Mouse (Mus musculus) adrenal gland, adult 2 months (tissue): Measurements from ENCODE around the gene Wdr91. TPM values are rescaled to one million over a fixed set of nuclear protein-coding genes. Genes with fewer than 3 reads are reported as not detected.
A peak's percentile ranks its signal among the peaks of the same experiment; 100 is the strongest.

Experiments
- DNase-seq: peaks from one replicate; pipeline ENCODE4 v3.0.0; 2021
- polyA plus RNA-seq: library from polyadenylated mRNA; depleted of rRNA; stranded (reverse); fragments of >200 nt; gene quantifications from 2 replicates; pipeline ENCODE4 v1.2.3, GENCODE M21; 2012
- total RNA-seq, 2 experiments: library from RNA; stranded (reverse); gene quantifications; 2 replicates each; pipeline ENCODE4 v1.2.3; 2021

Gene Wdr91
- total and polyA plus RNA-seq, 3 experiments: 10.5 to 17.0 (median 16.7) TPM

DNA sequence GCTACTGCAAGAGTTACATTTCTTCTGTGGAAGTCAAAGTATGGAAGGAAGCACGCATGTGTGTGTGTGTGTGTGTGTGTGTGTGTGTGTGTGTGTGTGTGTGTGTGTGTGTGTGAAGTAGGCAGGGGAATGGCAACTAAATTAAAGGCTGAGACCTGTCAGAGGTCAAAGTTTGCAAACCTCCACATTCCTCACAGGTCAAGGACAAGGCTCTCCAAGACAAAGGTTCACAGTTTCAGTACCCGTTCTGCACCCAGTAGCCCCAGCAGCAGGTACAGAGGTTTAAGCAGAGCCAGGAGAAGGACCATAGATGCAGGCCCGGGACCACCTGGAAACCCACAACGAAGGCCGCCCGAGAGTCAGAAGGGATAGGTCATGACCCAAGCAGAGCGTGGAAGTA lies 8.5 kb upstream of the Wdr91 start:
- DNase-seq: no peak

GRCm38 (mm10) chr6:34914462-34914861 lies 3.8 kb upstream of the Wdr91 start:
- no peak for DNase-seq

DNA sequence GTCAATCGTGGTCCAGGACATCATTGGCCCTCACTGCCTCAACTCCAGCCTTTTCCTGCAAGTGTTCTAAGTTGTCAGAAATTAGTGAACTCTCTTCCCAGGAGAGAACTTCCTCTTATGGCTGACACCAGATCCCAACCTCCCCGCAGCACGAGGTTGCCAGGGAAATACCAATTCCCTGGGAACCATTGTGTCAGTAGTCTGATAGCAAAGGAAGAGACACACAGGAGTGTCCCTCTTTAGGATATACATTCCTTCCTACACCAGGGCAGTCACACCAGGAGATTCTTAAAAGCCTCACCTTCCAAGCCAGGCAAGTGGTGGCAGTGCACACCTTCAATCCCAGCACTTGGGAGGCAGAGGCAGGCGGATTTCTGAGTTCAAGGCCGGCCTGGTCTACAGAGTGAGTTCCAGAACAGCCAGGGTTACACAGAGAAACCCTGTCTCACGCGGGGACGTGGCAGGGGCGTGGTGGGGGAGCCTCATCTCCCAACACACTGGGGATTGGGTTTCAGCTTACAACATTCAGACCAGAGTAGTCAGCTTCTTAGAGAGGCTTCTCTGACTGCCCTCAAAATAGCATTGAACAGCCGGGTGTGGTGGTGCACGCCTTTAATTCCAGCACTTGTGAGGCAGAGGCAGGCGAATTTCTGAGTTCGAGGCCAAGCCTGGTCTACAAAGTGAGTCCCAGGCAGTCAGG lies 2.8 kb upstream of the Wdr91 start:
- no peak for DNase-seq

GRCm38 (mm10) chr6:34909631-34910345 lies 888 bp downstream of the Wdr91 start:
- no peak for DNase-seq

- no peak for DNase-seq
These were observed 2.9 kb downstream of the Wdr91 start for GRCm38 (mm10) chr6:34907696-34908260.

DNA sequence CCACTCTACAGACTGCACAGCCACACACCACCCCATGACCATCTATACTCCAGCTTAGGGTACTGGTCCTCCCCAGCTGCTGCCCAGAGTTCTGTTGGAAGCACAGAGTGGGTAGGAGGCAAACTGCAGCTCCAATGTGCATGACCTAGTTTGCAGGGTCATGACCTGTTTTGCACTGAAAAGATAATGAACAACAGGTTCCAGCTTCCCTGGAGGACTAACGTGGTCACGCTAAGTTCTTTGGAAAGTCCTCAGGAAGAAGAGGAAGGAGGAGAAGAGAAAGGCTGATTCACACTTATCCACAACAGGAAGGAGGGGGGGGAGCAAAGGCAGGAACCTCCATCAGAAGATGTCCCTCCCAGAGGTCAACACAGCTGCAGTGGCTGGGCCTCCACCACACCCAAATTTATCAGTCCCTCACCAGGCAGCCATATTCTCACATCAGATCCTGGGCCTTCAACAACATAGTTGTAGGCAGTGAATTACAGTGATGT lies 3.5 kb downstream of the Wdr91 start:
- no peak for DNase-seq

GRCm38 (mm10) chr6:34906661-34907060 lies 4.0 kb downstream of the Wdr91 start:
- peak; percentile 32 for DNase-seq

DNA sequence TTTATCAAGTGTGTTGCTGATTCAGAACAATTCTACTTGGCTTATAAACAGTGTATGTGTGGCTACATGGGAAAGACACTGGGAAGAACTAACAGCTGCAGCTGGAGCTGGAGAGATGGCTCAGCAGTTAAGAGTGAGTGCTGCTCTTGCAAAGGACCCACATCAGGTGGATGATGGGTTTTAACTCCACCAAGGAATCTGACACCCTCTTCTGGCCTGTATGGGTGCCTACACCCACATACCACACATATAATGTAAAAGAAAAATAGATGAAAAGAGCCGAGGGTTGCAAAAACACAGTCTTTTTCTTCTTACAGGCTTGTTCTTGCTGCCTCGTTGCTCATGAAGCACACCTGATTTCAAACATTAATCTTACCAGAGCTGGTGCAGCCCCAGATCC lies 4.6 kb downstream of the Wdr91 start:
- DNase-seq: no peak

DNA sequence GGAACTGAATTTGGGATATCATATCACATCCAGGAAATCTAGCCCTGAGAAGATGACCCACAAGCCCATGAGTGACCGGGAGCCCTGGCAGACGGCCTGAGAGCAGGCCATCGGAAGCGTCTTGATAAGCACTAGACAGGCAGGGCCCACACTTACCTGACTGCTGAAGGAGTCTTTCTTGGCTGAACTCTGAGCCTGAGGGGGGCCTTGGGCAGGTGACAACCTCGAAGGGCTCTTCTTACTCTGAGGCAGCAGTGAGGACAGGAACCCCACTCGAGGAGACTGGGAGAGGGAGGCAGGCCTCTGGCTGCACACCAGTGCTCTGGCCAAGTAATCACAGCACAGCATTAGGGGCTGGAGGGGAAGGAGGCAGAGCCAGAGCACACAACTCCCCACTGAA lies 6.3 kb downstream of the Wdr91 start:
- DNase-seq: no peak

- no peak for DNase-seq
These were observed 6.8 kb downstream of the Wdr91 start for GRCm38 (mm10) chr6:34903851-34904250.

GRCm38 (mm10) chr6:34903441-34903840 lies 7.2 kb downstream of the Wdr91 start:
- no peak for DNase-seq

GRCm38 (mm10) chr6:34902578-34902977 lies 8.1 kb downstream of the Wdr91 start:
- no peak for DNase-seq

GRCm38 (mm10) chr6:34901911-34902444 lies 8.7 kb downstream of the Wdr91 start:
- DNase-seq: no peak

- DNase-seq: no peak
These were observed 9.7 kb downstream of the Wdr91 start for GRCm38 (mm10) chr6:34900990-34901389.

DNA sequence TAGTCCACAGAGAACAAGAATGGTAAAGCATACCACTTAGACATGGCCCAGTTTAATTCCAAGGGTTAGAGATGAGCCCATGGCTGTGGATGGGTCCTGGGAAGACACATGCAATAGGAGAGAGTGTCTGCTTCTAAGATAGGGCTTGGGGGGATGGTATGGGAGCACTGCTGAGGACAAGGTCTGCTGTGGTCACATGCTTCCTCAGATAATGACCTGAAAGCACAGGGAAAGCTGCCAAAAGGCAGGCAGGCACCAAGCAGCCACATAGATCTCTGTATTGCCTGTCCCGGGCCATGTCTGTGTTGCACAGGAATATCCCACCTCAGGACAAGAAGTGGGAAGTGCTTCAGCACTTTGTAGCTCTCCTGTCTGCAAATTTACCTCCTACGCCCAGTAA lies 11.5 kb downstream of the Wdr91 start:
- DNase-seq: peak; percentile 48

DNA sequence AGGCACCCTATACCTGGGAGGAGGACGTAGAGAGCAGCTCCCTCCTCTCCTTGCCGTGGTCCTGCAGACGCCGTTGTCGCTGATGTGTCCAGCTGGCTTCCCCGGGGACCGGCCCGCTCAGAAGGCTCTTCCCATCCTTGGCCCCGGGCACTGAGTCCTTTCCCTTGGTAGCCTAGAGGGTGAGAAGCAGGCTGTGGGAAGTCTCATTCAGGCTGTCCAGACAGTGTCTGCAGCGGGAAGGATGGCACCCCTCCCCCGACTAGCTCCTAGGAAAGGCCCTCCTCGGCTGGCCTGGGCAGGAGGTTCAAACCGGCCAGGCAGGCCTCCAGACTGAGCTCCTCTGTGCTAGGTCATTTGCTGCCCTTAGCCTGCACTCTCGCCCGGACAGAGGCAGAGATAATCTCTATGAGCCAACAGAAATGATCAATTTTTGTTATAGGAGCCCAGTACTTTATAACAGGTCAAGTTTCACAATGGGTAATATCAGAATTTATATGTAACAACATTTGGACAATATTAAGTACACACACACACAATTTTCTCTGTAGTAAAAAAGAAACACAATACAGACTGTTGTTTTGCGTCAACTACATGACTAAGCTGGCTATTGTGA lies 14.4 kb downstream of the Wdr91 start:
- no peak for DNase-seq

DNA sequence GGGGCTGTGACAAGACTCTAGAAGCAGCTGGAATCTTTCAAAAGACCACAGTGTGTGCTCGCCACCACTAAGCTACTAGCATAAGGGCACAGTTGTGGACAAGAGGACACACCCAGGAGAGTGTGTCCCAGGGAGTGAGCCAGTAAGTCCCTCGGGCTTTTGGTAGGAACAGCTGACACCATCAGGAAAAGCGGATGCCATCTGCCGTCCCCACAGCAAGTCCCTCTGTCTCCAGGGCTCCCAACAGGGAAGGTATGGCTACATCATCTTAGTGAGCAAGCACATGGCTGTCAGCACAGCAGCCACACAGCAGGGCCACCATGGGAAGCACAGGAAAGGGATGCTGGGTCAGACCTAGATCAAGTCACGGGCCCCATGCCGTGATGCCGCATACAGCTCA lies 15.1 kb downstream of the Wdr91 start:
- DNase-seq: no peak

DNA sequence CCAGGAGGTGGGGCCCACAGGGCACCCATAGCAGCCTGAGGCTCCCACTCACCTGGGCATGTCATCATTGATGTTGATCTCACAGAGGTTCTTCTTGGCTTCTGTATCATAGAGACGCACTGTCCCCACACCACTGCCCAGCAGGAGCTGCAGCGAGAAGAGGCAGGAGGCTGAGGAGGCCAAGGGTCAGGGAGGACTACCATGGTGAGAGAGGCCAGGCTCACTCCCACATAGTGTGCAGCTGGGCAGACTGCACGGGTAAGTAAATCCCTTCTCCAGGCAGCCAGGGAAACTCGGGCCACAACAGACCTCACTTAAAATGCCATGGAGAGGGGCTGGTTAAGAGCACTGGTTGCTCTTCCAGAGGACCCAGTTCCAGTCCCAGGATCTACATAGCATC lies 21.5 kb downstream of the Wdr91 start:
- DNase-seq: no peak

GRCm38 (mm10) chr6:34887131-34887850 lies 23.4 kb downstream of the Wdr91 start:
- no peak for DNase-seq

DNA sequence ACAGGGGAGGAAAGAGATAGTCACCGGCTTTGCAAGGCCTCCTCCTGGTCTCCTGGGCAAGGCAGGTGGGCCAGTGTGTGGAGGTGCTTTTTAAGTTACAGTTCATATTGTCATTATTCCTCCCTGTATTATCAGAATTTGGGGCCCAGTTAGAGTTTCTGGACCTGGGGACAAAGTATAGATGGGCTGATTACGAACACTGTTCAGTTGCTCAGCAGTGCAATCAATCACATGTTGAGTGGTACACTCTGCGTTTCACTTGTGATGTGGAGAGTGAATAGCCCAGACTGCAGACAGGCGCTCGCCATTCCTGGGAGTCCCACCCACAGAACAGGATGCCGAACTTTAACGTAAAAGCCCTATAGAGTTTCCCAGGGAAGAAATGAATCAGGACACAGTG lies 26.0 kb downstream of the Wdr91 start:
- no peak for DNase-seq

DNA sequence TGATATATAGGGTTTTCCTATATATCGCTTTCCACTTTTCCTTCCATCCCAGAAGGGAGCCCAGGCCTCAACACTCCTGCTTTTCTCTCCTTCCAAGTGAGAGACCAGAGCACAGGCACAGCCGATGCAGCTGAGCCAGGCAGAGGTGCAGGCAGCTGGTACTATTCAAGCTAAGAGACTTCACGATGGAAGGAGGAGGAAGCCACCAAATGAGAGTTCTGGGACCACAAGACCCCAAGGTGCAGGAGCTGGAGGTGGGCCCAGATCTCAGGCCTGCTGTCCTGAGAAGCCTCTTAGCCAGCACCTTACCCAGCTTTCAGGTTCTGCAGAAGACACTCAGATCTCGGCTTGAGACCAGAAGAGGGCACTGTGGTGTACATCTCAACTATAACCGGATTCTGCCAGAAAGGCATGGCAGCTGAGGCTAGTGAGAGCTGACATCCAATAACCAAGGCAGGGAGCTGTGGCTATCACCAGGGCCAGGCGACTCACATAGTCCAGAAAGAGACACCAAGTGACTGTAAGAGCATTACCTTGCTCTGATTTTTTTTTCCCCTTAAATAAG lies 30.7 kb downstream of the Wdr91 start:
- peak; percentile 63 for DNase-seq
